Mouse (Mus musculus) stomach, postnatal 0 days (tissue): ENCODE data around the gene Hexim2.

Source experiments
- CTCF ChIP-seq: IDR thresholded peaks from 2 replicates; pipeline ENCODE4 v1.5.1; 2016; ENCODE audit warnings: antibody characterized with exemption, low read depth, mild to moderate bottlenecking, moderate library complexity
- EP300 ChIP-seq: optimal IDR thresholded peaks from 2 replicates; pipeline ENCODE3; 2016; ENCODE audit warnings: antibody characterized with exemption

- TF ChIP-seq CTCF (no peak), EP300 (no peak)
Measured at GRCm38 (mm10) chr11:103106386-103106785, 25.8 kb upstream of the Hexim2 start.
